39 mouse cellular contexts compared by ENCODE assay signal in genomic region chr6:42756104-42756503, GRCm38 (mm10). TPM values are rescaled to one million over a fixed set of nuclear protein-coding genes. Genes with fewer than 3 reads are reported as not detected.
"Had no signal": no experiment of that assay in that cellular context is flagged by ENCODE, and none has a peak within 500 bp of the region (broad histone marks: within the 10 kb centered on the region; RNA-seq: fewer than 3 reads in every experiment).

Gene Olfr38 (plus strand): TSS chr6:42756404.

- H3K4me3 ChIP-seq: limb, embryonic 10.5 days; limb, embryonic 12.5 days; limb, embryonic 13.5 days; limb, embryonic 15.5 days; liver, embryonic 12.5 days; liver, embryonic 13.5 days; liver, embryonic 15.5 days; lung, embryonic 15.5 days; megakaryocyte, embryonic 14.5 days; midbrain, embryonic 10.5 days; midbrain, embryonic 12.5 days; midbrain, embryonic 13.5 days; midbrain, embryonic 15.5 days; myocyte; neural tube, embryonic 12.5 days had no signal

- H3K9me3 ChIP-seq: limb, embryonic 10.5 days; limb, embryonic 12.5 days; limb, embryonic 13.5 days; limb, embryonic 15.5 days; liver, embryonic 12.5 days; liver, embryonic 13.5 days; liver, embryonic 15.5 days; lung, embryonic 15.5 days; megakaryocyte, embryonic 14.5 days; midbrain, embryonic 10.5 days; midbrain, embryonic 12.5 days; midbrain, embryonic 13.5 days; midbrain, embryonic 15.5 days; neural tube, embryonic 12.5 days had no signal

- H3K36me3 ChIP-seq: limb, embryonic 10.5 days; limb, embryonic 12.5 days; limb, embryonic 13.5 days; limb, embryonic 15.5 days; liver, embryonic 12.5 days; liver, embryonic 13.5 days; liver, embryonic 15.5 days; lung, embryonic 15.5 days; midbrain, embryonic 10.5 days; midbrain, embryonic 12.5 days; midbrain, embryonic 13.5 days; midbrain, embryonic 15.5 days; neural tube, embryonic 12.5 days had no signal

- H3K27me3 ChIP-seq: limb, embryonic 12.5 days; limb, embryonic 13.5 days; limb, embryonic 15.5 days; liver, embryonic 12.5 days; liver, embryonic 13.5 days; liver, embryonic 15.5 days; lung, embryonic 15.5 days; megakaryocyte, embryonic 14.5 days; midbrain, embryonic 12.5 days; midbrain, embryonic 13.5 days; midbrain, embryonic 15.5 days; neural tube, embryonic 12.5 days had no signal

- H3K4me2 ChIP-seq: limb, embryonic 12.5 days; limb, embryonic 13.5 days; limb, embryonic 15.5 days; liver, embryonic 11.5 days; liver, embryonic 12.5 days; liver, embryonic 13.5 days; liver, embryonic 15.5 days; lung, embryonic 14.5 days; lung, embryonic 15.5 days; midbrain, embryonic 11.5 days; midbrain, embryonic 12.5 days; midbrain, embryonic 13.5 days; midbrain, embryonic 15.5 days; neural tube, embryonic 12.5 days had no signal

- H3K27ac ChIP-seq: limb, embryonic 10.5 days; limb, embryonic 12.5 days; limb, embryonic 13.5 days; limb, embryonic 15.5 days; liver, embryonic 12.5 days; liver, embryonic 13.5 days; liver, embryonic 14.5 days; liver, embryonic 15.5 days; lung, embryonic 15.5 days; macrophage; midbrain, embryonic 10.5 days; midbrain, embryonic 12.5 days; midbrain, embryonic 13.5 days; midbrain, embryonic 15.5 days; neural tube, embryonic 12.5 days had no signal

- ATAC-seq: liver, embryonic 12.5 days; liver, postnatal 0 days; lung, postnatal 0 days; midbrain, embryonic 13.5 days; midbrain, embryonic 15.5 days; midbrain, embryonic 16.5 days had no signal

- H3K9ac ChIP-seq: limb, embryonic 12.5 days; limb, embryonic 13.5 days; limb, embryonic 15.5 days; liver, embryonic 12.5 days; liver, embryonic 13.5 days; liver, embryonic 14.5 days; liver, embryonic 15.5 days; liver, postnatal 0 days; lung, embryonic 14.5 days; lung, embryonic 15.5 days; midbrain, embryonic 12.5 days; midbrain, embryonic 13.5 days; midbrain, embryonic 15.5 days; neural tube, embryonic 12.5 days had no signal

- H3K4me1 ChIP-seq: limb, embryonic 10.5 days; limb, embryonic 12.5 days; limb, embryonic 13.5 days; limb, embryonic 15.5 days; liver, embryonic 12.5 days; liver, embryonic 13.5 days; liver, embryonic 15.5 days; lung, embryonic 15.5 days; megakaryocyte, embryonic 14.5 days; midbrain, embryonic 10.5 days; midbrain, embryonic 12.5 days; midbrain, embryonic 13.5 days; midbrain, embryonic 15.5 days; neural tube, embryonic 12.5 days had no signal

- DNase-seq: left cerebral cortex, postnatal 4 days; liver; liver, embryonic 13.5 days; liver, postnatal 0 days; lung, adult 18-20 months; lung, adult 2 months; lung, embryonic 14.5 days; lung, postnatal 10 days; lung, postnatal 14 days; lung, postnatal 36 days; lung, postnatal 4 days; midbrain, embryonic 14.5 days had no signal

RNA-seq across cellular contexts. Expression of gene Olfr38, which starts in this region (rescaled TPM):
- polyA plus RNA-seq: limb, embryonic 10.5 days; limb, embryonic 11.5 days; limb, embryonic 12.5 days; limb, embryonic 13.5 days; limb, embryonic 14.5 days; limb, embryonic 15.5 days; liver, adult 2 months; liver, embryonic 11.5 days; liver, embryonic 12.5 days; liver, embryonic 13.5 days; liver, embryonic 14.5 days; liver, embryonic 15.5 days; liver, embryonic 16.5 days; liver, postnatal 0 days; lung, adult 2 months; lung, embryonic 14.5 days; lung, embryonic 15.5 days; lung, embryonic 16.5 days; lung, postnatal 0 days; macrophage; midbrain, embryonic 10.5 days; midbrain, embryonic 11.5 days; midbrain, embryonic 12.5 days; midbrain, embryonic 13.5 days; midbrain, embryonic 14.5 days; midbrain, embryonic 15.5 days; midbrain, embryonic 16.5 days; midbrain, postnatal 0 days; myocyte; neural tube, embryonic 11.5 days; neural tube, embryonic 12.5 days had no signal
